Mouse (Mus musculus) E14TG2a.4 (cell line): ENCODE results near the gene Notch1.

ENCODE experiments used
- H3K27me3 ChIP-seq: 2 replicates; pipeline ENCODE4 v1.6.1; 2014; ENCODE audit warnings: low read length, control low read depth; ENCODE audit not compliant: insufficient read depth
- H3K36me3 ChIP-seq: 2 replicates; pipeline ENCODE4 v1.6.1; 2014; ENCODE audit warnings: low read length, control low read depth; ENCODE audit not compliant: insufficient read depth
- H3K4me1 ChIP-seq: replicated peaks from 2 replicates; pipeline ENCODE4 v1.6.1; 2014; ENCODE audit warnings: low read depth, low read length, control low read depth
- H3K4me3 ChIP-seq: replicated peaks from 2 replicates; pipeline ENCODE4 v1.5.1; 2014; ENCODE audit warnings: mild to moderate bottlenecking, low read length
- H3K9me3 ChIP-seq: 2 replicates; pipeline ENCODE4 v1.6.1; 2014; ENCODE audit warnings: low read length, control low read depth
- CTCF ChIP-seq: conservative IDR thresholded peaks from 2 replicates; pipeline ENCODE4 v1.5.1; 2014; ENCODE audit warnings: low read length
- NANOG ChIP-seq: IDR thresholded peaks from 2 replicates; pipeline ENCODE4 v1.6.1; 2014; ENCODE audit warnings: borderline replicate concordance, low read length, mixed read lengths
- POU5F1 ChIP-seq: IDR thresholded peaks from 2 replicates; pipeline ENCODE4 v1.6.1; 2014; ENCODE audit warnings: low read length, borderline replicate concordance

The Notch1 gene

DNA sequence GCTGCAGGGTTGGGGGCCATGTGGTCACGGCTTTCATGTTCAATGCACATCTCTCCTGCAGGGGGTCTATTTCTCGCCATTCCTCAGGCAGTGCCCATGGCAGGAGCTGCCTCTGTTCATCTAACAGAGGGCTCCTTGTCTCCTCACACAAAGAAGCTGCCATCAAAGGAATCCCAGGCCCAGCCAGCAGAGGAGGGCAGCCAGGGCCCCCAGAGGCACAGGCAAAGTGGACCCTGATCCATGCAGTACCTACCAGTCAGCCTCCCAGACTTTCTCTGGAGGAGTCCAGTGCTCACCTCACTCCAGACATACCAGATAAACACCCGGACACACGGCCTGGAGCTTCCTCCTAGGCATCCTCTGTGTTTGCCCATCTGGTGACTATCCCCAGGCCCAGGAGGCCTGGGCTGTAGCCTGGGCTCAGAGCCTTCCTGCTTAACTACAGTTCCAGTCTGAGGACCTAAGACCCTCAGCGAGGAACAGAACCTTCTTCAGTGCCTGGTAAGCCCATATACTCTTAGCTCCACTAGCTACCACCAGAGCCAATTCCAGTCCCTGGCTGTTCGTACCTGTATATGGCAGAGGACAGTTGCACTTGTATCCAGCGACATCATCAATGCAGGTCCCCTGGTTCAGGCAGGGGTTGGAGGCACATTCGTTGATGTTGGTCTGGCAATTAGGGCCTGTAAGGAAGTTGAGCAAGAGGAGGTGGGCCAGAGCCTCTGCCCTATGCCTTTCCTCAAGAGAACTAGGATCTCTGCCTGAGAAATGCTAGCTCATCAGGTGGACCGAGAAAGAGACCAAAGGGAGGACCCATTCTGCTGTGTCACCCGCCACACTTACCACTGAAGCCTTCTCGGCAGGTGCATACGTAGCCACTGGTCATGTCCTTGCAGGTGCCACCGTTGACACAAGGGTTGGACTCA is 40.7 kb downstream of the Notch1 start:
- TF ChIP-seq POU5F1 = no peak
- TF ChIP-seq CTCF = no peak
- no peak for TF ChIP-seq NANOG
- Histone ChIP-seq H3K27me3 (no peaks in the 10 kb centered on the region), H3K36me3 (peaks cover 99% of the 10 kb centered on the region), H3K4me1 (peaks cover 12% of the 10 kb centered on the region), H3K9me3 (no peaks in the 10 kb centered on the region), H3K4me3 (no peak overlapping the region)

DNA sequence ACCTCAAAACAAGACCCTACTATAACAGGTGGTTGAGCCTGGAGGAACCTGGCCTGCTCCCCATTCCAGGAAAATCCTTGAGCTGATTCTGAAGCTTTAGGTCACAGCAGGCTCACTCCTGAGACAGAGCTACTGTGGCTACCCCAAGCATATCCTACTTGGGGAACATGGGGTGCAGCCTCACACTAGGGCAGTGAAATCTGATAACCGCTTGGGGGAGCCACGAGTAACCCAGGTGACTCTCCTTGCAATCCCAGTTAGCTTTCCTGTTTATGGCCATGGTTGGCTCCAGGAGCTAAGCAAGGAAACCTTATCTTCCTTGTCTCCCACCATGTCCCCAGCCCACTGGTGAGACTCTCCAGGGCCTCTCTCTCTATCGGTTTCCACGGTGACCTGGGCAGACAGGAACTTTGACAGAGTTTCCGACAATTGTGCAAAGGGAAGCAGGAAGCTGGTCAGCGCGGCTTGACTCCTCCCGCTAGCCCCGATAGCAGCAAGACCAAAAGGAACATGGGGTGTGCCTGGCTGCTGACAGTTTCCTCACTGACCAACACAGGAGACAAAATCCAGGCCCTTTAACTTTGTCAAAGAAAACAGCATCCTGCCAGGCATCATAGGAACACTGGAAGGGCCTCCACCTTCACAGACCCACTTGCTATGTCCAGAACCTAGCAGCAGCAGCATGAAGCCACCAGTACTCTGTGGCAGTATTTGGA is 41.5 kb downstream of the Notch1 start:
- TF ChIP-seq NANOG (no peak), POU5F1 (no peak), CTCF (no peak)
- Histone ChIP-seq H3K9me3 (no peaks in the 10 kb centered on the region), H3K27me3 (no peaks in the 10 kb centered on the region), H3K4me1 (peaks cover 14% of the 10 kb centered on the region), H3K4me3 (no peak overlapping the region), H3K36me3 (peaks cover 100% of the 10 kb centered on the region)

DNA sequence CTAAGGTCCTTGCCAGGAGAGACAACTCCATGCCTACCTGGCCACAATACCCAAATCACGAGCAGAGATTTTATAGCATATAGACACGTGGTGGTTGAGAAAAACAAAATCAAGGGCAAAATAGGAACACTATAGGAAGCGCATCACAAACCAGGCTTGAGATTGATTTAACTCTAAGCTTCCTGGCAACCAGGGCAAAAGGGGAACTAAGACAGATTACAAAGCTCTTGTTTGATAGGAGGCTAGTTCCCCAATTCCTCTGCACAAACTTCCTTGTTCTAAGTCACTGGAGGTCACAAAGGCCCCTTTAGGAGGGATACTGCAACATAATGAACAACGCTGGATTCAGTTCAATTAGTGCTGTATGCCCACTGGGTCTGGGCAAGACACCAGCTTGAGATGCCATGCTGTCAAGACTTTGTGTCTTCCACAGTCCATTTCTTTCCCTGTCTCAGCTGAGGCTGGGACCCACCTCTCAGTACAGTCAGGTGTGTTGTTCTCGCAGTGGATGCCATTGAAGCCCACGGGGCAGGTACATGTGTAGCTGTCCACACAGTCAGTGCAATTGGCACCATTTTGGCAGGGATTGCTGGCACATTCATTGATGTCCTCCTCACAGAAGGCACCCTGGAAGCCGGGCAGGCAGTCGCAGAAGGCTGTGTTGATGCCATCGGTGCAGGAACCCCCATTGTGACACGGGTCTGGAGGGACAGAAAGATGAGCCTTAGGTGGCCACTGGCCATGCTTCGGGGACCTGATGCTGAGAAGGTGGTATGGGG is 44.0 kb downstream of the Notch1 start:
- H3K36me3 ChIP-seq = peaks cover 100% of the 10 kb centered on the region
- peaks cover 14% of the 10 kb centered on the region for H3K4me1 ChIP-seq
- no peak overlapping the region for H3K4me3 ChIP-seq
- no peaks in the 10 kb centered on the region for H3K9me3 ChIP-seq
- H3K27me3 ChIP-seq = no peaks in the 10 kb centered on the region
- TF ChIP-seq NANOG = no peak
- no peak for TF ChIP-seq POU5F1
- no peak for TF ChIP-seq CTCF

DNA sequence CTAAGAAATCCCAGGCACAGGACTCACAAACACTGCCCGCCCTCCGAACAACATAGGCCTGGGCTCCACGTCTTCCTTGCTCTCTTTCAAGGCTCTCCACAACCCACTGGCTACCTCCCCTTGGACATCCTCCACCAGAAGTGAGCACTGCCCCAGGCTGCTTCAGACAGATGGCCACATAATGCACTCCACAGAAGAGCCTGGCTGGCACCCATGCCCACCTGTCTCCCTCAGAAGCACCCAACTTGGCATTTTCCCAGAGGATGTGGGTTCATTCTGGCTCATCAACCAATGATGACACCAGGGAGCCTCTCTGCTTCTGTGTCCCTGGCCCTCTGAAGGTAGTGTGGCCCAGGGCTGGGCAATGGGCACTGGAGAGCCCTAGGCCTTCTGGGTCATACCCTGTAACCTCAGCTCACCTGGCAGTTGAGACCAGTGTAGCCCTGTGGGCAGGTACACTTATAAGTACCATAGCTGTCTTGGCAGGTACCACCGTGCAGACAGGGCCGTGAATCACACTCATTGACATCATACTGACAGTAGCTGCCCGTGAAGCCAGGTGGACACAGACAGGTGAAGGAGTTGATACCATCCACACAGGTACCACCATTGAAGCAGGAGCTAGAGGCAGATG is 44.7 kb downstream of the Notch1 start:
- Histone ChIP-seq H3K9me3 (no peaks in the 10 kb centered on the region), H3K27me3 (no peaks in the 10 kb centered on the region)
- TF ChIP-seq POU5F1 = no peak
- no peak for TF ChIP-seq NANOG
- TF ChIP-seq CTCF = no peak

DNA sequence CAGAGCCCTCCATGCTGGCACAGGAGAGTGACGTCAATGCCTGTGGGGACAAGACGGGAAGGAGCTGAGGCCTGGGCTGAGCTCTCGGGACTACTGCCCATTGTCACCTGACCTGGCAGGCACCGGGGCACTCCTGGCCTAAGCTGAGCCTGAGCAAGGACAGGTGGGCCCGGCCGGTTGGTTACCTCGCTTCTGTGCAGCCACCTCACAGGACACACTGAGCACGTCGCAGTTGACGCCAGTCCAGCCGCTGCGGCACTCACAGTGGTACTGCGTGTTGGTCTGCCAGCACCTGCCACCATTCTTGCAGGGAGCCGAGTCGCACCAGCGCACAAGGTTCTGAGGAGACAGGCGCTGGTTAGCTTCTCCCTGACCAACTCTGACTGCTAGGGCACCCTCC is 45.5 kb downstream of the Notch1 start:
- H3K27me3 ChIP-seq = no peaks in the 10 kb centered on the region
- H3K9me3 ChIP-seq = no peaks in the 10 kb centered on the region
- TF ChIP-seq POU5F1 (no peak), NANOG (no peak), CTCF (no peak)
- H3K4me1 ChIP-seq = peaks cover 18% of the 10 kb centered on the region
- H3K36me3 ChIP-seq = peaks cover 100% of the 10 kb centered on the region
- no peak overlapping the region for H3K4me3 ChIP-seq

More for the DNA sequence above, 44.7 kb downstream of the Notch1 start:
- H3K4me1 ChIP-seq = peaks cover 14% of the 10 kb centered on the region
- H3K36me3 ChIP-seq = peaks cover 100% of the 10 kb centered on the region
- H3K4me3 ChIP-seq = no peak overlapping the region

DNA sequence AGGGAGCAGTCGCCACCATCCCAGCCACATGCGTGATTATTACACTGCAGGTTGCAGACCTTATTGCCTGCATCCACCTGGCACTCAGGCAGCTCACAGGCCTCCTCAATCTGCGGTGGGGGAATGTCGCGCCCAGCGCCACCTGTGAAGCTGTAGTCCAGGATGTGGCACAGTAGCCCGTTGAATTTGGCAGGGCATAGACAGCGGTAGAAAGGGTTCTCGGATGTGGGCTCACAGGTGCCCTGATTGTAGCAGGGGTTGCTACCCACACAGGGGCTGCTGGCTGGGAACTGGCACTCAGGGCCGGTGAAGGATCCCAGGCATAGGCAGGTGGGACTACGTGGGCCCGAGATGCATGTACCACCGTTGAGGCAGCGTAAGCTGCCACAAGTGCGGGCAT is 48.1 kb downstream of the Notch1 start:
- Histone ChIP-seq H3K27me3 (no peaks in the 10 kb centered on the region), H3K9me3 (no peaks in the 10 kb centered on the region), H3K36me3 (peaks cover 99% of the 10 kb centered on the region), H3K4me1 (peaks cover 25% of the 10 kb centered on the region), H3K4me3 (no peak overlapping the region)
- TF ChIP-seq CTCF (no peak), NANOG (no peak), POU5F1 (no peak)

DNA sequence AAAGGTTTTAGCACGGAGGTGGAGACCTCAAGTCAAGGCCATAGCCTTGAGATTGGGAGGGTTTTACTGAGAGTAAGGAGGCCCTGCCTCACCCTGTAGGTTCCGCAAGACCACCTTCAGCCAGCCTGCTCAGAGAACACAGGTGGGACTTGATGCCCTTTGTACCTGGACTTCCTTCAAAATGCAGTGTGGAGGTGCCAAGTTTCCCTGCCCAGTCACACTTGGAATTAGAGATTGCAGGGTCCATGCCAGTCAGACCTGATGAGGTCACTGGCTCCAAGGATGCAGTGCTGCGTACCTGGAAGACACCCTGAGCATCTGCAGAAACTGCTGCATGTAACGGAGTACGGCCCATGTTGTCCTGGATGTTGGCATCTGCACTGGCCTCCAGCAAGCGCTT is 53.1 kb downstream of the Notch1 start:
- no peak overlapping the region for H3K4me3 ChIP-seq
- H3K27me3 ChIP-seq = no peaks in the 10 kb centered on the region
- peaks cover 84% of the 10 kb centered on the region for H3K36me3 ChIP-seq
- H3K4me1 ChIP-seq = peaks cover 67% of the 10 kb centered on the region
- H3K9me3 ChIP-seq = no peaks in the 10 kb centered on the region
- no peak for TF ChIP-seq CTCF
- no peak for TF ChIP-seq NANOG
- no peak for TF ChIP-seq POU5F1

DNA sequence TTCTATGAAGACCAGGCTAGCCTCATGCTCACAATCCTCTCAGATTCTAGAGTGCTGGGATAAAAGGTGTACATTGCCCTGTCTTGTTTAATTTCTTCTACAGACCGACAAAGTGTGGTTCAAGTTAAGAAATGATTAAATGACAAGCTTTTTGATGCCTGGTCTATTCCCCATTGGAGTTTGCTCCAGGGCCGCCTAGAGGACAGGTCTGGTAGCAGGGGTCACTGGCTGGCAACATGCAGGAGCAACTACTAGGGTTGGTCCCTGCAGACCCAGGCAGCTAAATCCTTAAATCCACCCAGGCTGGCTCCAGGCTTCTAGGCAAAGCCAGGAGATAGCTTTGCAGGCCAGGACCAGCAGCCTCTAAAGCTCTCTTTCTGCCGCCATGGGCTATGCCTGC is 53.5 kb downstream of the Notch1 start:
- no peak overlapping the region for H3K4me3 ChIP-seq
- peaks cover 80% of the 10 kb centered on the region for H3K36me3 ChIP-seq
- H3K27me3 ChIP-seq = no peaks in the 10 kb centered on the region
- TF ChIP-seq CTCF = no peak
- no peak for TF ChIP-seq NANOG
- no peak for TF ChIP-seq POU5F1
- peaks cover 71% of the 10 kb centered on the region for H3K4me1 ChIP-seq
- no peaks in the 10 kb centered on the region for H3K9me3 ChIP-seq
